Mouse (Mus musculus) cerebellum, adult 9-10 months (tissue): ENCODE data around the gene Gpr68.
A peak's percentile ranks its signal among the peaks of the same experiment; 100 is the strongest.

Experiments
- DNase-seq: peaks from one replicate; pipeline ENCODE4 v3.0.0; 2022

Gpr68 gene

DNA sequence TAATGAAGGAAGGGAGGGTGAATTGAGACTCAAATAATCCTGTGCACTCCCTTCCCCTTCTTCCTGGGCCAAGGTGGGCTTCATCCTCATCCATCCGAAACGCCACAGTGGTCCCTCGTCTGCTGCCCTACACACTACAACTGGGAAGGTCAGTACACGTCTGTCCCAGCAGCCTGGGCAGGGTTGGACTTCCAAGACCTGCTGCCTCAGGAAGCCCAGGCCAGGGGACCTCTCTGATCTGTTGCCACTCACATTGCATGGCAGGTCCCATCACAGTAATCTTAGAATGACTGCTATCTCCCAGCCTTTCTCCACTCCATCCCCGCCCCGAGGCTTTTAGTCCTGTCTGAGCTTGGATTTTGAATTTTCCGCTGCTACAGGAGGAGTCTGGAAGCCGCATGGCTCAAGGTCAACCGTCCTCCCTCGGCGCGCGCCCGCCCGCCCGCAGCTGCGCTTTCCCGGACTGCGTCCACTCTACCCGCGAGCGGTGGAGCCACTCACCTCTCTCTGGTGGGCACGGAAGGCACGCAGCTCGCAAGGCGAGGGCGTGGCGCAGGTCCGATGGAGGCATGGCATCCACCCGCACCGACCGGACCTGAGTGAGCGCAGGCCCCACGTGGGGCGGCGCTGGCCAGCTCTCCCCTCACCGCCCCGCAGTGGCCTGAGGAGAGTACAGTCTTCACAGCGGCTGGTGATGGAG, at the start of gene Gpr68:
Gene Gpr68 (minus strand): TSS at position 601 of the 700 bp plus-strand sequence.
- DNase-seq: peak; percentile 68

DNA sequence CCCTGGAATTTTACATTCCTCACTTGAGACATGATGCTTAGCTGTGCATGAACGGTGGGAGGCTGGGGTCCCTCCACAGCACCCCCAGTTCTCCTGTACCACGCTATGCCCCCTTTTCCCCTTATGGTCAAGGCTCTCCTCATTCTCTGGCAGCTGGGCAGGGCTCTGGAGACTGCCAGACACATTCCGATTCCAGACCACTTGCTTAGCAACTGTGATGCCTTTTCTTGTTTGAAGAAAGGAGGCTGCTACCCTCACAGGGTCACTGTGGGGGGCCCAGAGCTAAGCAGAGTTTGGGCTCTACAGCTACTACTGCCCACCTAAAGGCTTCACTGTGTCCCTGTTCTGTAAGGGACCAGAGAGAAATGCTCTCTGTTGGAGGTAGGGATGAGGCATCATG, 49.3 kb upstream of the Gpr68 start:
- DNase-seq: no peak

- DNase-seq: no peak
These were observed 48.8 kb upstream of the Gpr68 start for GRCm38 (mm10) chr12:100956825-100957224.

DNA sequence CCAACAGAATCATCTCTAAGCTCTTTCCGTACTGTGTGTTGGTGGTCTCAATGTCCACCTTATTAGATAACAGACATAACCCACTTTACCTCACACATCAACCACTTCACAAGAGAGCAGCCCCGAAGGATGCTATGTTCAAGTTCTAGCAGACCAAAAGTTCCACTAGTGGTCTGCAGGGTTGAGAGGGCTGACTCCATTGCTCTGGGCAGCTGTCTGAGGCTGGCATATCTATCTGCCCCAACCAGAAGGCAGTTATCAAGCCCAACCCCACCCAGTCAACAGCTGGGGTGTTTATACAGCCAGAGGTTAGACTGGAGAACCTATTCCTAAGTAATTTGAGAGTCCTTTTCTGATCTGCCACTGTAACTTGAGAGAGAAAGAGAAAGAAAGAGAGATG, 48.0 kb upstream of the Gpr68 start:
- no peak for DNase-seq

GRCm38 (mm10) chr12:100953926-100954325, 45.9 kb upstream of the Gpr68 start:
- no peak for DNase-seq

DNA sequence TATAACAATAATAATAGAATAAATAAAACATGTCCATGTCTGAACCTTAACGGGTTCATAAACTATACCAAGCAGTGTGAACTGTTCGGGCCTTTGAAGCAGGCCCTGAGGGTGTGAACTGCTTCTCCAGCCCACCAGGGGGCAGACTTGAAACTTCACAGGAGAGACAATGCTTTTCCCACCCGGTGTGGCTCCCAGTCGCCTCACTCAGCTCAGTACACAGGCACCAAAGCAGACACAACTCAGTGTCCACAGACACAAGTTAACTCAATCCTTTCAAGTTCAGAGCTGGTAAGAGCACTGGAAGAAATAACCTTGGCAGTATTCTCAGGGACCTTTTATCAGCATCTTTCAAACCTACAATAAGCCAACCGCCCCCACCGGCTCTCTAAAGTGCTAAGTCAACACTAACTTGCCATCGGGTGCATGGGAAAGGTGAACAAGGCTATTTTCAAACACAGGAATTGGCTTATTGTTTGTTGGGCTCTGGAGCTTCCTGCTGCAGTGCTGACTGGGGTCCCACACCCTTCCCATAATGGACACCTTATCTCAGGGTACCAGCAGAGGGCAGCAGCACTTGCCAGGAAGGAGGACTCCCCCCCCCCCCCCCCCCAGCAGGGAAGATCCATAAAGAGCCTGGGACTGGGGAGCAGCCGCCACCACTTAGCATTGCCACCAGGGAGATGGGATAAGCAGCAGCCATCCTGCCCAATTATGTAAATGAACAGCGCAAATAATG, 44.4 kb upstream of the Gpr68 start:
- peak; percentile 65 for DNase-seq

GRCm38 (mm10) chr12:100949146-100949545, 41.1 kb upstream of the Gpr68 start:
- no peak for DNase-seq

- DNase-seq: no peak
These were observed 40.0 kb upstream of the Gpr68 start for GRCm38 (mm10) chr12:100948021-100948420.

DNA sequence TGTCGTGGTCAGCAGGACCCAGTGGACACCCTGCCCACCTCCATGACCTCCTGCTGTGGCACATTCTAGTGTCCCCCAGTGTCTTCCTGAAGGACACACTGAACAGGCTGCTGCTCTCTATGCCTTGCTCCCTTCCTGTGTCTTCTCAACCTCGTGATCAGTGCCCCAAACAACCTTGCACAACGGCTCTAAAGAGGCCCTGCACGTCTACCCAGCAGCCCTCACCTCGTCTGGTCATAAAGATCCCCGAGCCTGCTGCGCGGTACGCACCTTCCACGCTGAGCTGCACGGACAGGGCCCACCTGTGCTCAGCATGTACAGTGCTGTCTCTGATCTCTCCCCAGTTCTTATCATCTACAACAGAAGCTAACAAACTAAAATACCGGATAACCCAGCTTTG, 38.0 kb upstream of the Gpr68 start:
- DNase-seq: no peak

DNA sequence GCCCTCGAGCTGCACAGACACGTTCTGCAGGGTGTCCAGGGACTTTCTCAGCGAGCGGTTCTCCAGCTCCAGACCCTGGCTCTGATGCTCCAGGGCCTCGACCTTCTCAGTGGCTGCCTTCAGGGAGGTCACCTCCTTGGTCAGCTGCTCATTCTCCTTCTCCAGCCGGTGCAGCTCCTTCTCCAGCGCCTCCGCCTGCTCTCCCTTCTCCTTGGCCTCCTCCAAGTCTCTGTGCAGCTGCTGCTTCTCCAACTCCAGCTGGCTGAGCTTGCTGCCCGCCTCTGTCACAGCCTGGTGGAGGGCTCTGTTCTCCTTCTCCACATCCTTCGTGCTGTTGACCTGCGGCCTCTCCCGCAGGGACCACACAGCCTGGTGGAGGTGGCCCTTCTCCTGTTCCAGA, 37.5 kb upstream of the Gpr68 start:
- DNase-seq: no peak

- peak; percentile 59 for DNase-seq
These were observed 36.9 kb upstream of the Gpr68 start for GRCm38 (mm10) chr12:100944921-100945336.

- DNase-seq: no peak
These were observed 35.1 kb upstream of the Gpr68 start for GRCm38 (mm10) chr12:100943146-100943545.

- DNase-seq: no peak
These were observed 33.4 kb upstream of the Gpr68 start for GRCm38 (mm10) chr12:100941361-100941760.

DNA sequence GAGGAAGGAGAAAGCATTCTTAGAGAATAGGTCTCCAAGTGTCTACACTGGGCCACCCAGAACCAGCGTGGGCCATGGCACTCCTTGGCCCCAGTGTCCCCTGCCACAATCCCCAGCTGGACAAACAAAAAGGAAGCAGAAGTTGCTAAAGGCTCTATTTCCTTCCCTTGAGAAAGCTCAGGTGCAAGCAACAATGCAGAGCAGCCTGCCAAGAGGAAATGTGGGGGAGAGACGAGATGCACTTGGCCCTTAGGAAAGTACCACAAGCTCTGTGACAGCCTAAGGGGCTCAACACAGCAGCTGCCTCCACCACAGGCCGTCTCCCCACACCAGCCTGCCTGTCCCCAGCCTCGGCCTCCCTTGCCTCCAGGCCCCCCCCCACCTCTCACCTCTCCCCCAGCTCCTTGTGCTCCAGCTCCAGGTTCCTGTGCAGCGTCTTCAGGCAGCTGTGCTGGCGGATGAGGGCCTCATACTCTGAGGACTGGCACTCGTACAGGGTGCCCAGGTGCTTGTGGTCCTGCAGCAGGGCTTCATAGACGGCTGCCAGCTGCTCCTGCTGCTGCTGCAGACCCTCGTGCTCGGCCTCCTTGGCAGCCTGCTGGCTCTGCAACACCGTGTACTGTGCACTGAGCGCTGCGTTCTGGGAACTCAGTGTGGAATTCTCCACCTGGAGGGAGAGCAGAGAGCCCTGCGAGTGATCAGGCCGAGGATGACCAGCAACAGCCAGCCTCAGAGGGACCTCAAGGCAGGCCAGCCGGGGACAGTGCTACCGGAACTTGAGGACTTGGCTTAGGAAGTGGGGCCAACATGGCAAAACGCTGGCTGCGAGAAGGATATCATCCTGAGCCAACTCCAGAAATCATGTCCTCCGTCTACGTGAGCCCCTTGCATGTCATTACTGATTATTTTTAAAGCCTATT, 29.7 kb upstream of the Gpr68 start:
- DNase-seq: no peak

- DNase-seq: no peak
These were observed 28.7 kb upstream of the Gpr68 start for GRCm38 (mm10) chr12:100936737-100937136.

DNA sequence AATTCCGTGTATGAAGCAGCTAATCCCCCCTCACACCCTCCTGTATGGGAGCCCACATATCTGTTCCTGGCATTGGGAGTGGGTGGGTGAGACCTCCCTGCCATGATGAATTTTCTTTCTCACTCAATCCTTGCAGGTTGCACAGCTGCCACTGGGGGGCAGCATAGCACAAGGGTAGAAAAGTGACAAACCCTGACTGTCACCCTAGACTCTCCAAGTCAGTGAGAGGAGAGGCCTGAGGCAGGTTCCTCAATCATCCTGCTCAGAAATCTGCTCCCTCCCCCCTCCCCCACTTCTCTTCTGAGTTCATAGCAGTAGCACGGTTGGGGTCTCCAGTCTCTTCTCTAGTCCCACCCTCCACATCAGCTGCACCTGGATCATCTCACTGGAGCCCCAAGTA, 28.1 kb upstream of the Gpr68 start:
- peak; percentile 79 for DNase-seq

- DNase-seq: no peak
These were observed 26.8 kb upstream of the Gpr68 start for GRCm38 (mm10) chr12:100934796-100935195.

GRCm38 (mm10) chr12:100931653-100932052, 23.7 kb upstream of the Gpr68 start:
- DNase-seq: no peak

DNA sequence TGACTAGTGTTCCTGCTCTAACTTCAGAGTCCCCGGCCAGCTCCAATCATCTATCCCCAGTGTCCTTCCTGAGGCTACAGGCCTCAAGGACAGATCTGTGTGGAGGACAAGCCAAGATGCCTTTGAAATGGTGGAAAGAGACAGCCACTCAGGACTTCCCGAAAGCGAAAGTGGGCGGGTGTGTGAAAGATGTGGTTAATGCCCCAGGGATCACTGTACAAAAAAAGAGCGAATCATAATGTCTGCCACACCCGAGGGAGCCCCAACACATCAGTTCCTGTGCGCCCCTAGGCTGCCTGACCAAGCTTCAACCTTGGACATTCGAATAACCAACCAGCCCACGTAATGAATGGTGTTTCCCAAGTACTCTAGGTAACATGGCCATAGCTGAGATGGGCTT, 20.3 kb upstream of the Gpr68 start:
- DNase-seq: no peak

DNA sequence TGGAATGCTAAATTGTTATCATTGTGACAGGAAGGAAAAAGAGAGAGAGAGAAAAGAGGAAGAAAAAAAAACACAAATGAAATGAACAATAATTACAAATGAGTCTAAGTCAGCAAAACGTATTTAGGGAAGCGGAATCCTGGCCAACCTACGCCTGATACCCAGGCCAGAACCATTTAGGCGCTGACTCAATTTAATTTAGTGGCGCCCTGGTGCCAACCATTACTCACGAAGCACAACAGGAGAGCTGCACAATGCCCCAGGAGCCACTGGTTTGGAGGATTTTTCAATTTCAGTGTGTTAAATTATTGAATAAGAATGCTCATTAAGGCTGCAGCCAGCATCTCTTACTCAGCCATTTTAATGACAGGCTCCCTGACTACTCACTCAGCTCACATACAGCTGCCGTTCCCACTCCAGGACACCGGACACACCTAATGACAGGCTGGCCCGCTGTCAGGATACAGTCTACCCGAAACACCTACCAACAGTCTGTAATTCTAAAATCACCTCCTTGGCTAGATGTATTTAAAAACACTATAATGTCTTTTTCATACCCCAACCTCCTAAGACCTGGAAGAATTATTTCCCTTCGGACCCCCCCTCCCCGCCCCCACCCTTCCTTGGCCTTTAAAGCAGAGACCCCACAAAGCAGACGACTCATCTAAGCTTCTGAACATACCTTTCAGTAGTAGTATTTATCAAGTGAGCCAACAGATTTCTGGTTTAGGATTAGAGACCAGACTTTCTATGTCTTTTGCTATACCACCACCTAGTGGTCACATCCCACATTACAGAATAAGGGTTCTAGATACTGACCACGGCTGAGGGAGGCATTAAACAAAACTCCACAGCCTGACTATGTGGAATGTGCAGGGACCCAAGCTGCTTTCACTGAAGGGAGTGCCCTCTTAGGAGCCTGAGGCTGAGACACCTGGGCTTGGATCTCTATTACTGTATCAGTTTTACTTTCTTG, 17.9 kb upstream of the Gpr68 start:
- DNase-seq: peak; percentile 95

GRCm38 (mm10) chr12:100924646-100925339, 16.8 kb upstream of the Gpr68 start:
- DNase-seq: no peak

GRCm38 (mm10) chr12:100910731-100911130, 2.7 kb upstream of the Gpr68 start:
- peak; percentile 84 for DNase-seq
